Mouse (Mus musculus) spleen, postnatal 10 days (tissue): ENCODE measurements around the gene Zdhhc4.

Experiments
- DNase-seq, 2 experiments: peaks; one replicate each; pipeline ENCODE4 v3.0.0; 2021 to 2022; ENCODE audit warnings: low spot score in 2 of 2

The Zdhhc4 gene

GRCm38 (mm10) chr5:143328690-143329495, at the start of gene Zdhhc4:
Zdhhc4 (minus strand) TSS chr5:143329256.
- DNase-seq = peak; percentile 89 to 95

GRCm38 (mm10) chr5:143376156-143376555, 47.1 kb upstream of the Zdhhc4 start:
- DNase-seq = peak in 1 of 2 experiments; percentile 52

- peak; percentile 67 to 80 for DNase-seq
These were observed 46.2 kb upstream of the Zdhhc4 start for GRCm38 (mm10) chr5:143375242-143375641.

- DNase-seq = no peak
These were observed 43.8 kb upstream of the Zdhhc4 start for GRCm38 (mm10) chr5:143372818-143373217.

- DNase-seq = no peak
These were observed 42.1 kb upstream of the Zdhhc4 start for GRCm38 (mm10) chr5:143371146-143371510.

- DNase-seq = no peak
These were observed 41.5 kb upstream of the Zdhhc4 start for GRCm38 (mm10) chr5:143370416-143371145.

- no peak for DNase-seq
These were observed 40.7 kb upstream of the Zdhhc4 start for GRCm38 (mm10) chr5:143369611-143370255.

- DNase-seq = no peak
These were observed 38.9 kb upstream of the Zdhhc4 start for GRCm38 (mm10) chr5:143367931-143368330.

GRCm38 (mm10) chr5:143363678-143364615, 34.9 kb upstream of the Zdhhc4 start:
- no peak for DNase-seq

GRCm38 (mm10) chr5:143361428-143361827, 32.4 kb upstream of the Zdhhc4 start:
- DNase-seq = no peak

- DNase-seq = peak; percentile 27 to 58
These were observed 30.9 kb upstream of the Zdhhc4 start for GRCm38 (mm10) chr5:143360000-143360399.

- DNase-seq = no peak
These were observed 30.2 kb upstream of the Zdhhc4 start for GRCm38 (mm10) chr5:143359263-143359662.

- DNase-seq = no peak
These were observed 28.5 kb upstream of the Zdhhc4 start for GRCm38 (mm10) chr5:143357564-143357963.

GRCm38 (mm10) chr5:143356686-143357388, 27.8 kb upstream of the Zdhhc4 start, which contains the start of gene Grid2ip:
Grid2ip (plus strand) TSS chr5:143357338.
- DNase-seq = no peak

- no peak for DNase-seq
These were observed 27.0 kb upstream of the Zdhhc4 start for GRCm38 (mm10) chr5:143356017-143356416.

GRCm38 (mm10) chr5:143346367-143346766, 17.3 kb upstream of the Zdhhc4 start:
- no peak for DNase-seq

- no peak for DNase-seq
These were observed 10.5 kb upstream of the Zdhhc4 start for GRCm38 (mm10) chr5:143339603-143340002.

GRCm38 (mm10) chr5:143336559-143336958, 7.5 kb upstream of the Zdhhc4 start:
- no peak for DNase-seq

- DNase-seq = no peak
These were observed 6.0 kb upstream of the Zdhhc4 start for GRCm38 (mm10) chr5:143335089-143335460.

- DNase-seq = no peak
These were observed 5.5 kb upstream of the Zdhhc4 start for GRCm38 (mm10) chr5:143334418-143335088.
